Mouse (Mus musculus) adrenal gland, postnatal 36 days (tissue): ENCODE data around the gene Cdc123. TPM values are rescaled to one million over a fixed set of nuclear protein-coding genes. Genes with fewer than 3 reads are reported as not detected.
A peak's percentile ranks its signal among the peaks of the same experiment; 100 is the strongest.

ENCODE experiments used
- DNase-seq, 2 experiments: peaks; one replicate each; pipeline ENCODE4 v3.0.0; 2021; ENCODE audit warnings: mixed read lengths in 1 of 2
- total RNA-seq, 2 experiments: library from RNA; stranded (reverse); gene quantifications; 2 replicates each; pipeline ENCODE4 v1.2.3; 2021

The Cdc123 gene
- total RNA-seq, 2 experiments from 2014 or later = 133 to 138 TPM

DNA sequence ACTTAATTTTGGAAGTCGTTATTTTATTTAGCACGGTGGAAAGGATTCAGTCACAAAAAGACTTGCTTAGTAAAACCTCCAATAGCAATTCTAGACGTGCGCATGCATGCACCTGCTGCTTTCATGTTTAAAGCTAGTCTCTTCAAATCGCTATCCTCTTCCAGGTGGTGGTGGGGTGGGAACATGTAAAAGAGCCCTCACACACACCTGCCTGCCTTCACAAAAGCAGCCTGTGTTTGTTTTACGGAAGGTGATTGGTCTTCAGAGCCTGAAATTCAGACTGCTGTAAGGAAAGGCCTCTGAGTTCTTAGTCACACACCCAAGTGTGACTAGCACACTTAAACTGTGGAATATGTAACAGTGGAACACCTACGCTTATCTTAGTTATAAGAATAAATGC, 39.7 kb downstream of the Cdc123 start:
- no peak for DNase-seq

- DNase-seq = no peak
Measured at GRCm38 (mm10) chr2:5804440-5805045, 40.4 kb downstream of the Cdc123 start.

GRCm38 (mm10) chr2:5801927-5802590, 42.9 kb downstream of the Cdc123 start:
- no peak for DNase-seq

DNA sequence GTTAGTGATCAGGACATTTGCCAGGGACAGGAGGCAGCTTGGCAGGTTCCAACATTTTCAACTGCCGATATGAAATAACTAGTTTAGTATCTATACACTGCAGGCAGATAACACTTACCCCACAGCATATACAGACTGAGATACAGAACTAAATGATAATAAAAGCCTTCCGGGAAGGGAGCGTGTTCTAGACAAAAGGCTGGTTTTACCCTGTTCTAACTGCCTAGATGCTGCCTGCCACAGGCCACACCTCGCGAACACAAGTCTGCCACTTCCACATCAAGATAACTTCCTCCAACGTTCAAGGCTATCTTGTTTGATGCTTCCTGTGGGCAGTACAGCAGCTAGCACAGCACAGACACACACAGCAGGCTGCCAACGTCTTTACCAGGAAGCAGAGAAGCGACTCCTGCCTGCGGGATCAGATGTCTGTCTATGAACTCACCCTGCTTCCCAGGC, 43.8 kb downstream of the Cdc123 start:
- DNase-seq = no peak

- DNase-seq = no peak
Measured at GRCm38 (mm10) chr2:5797816-5798672, 46.9 kb downstream of the Cdc123 start.

DNA sequence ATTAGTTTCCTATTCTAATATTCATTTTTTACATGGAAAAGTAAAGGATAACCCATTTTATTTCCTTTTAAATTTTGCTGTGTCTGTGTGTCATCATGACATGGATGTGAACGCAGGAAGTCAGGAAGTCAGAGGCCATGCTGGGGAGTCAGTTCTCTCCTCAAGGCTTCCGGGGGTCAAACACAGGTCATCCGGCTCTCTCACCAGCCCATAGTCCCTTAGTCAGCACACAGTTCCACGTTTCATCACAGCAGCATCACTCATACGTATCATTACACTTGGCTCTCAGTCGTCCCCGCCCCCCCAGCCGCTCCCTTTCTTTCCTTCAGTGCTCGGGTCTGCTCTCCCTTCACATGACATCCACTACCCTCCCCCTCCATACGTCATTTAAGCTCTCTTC, 51.2 kb downstream of the Cdc123 start:
- peak; percentile 12 to 40 for DNase-seq

DNA sequence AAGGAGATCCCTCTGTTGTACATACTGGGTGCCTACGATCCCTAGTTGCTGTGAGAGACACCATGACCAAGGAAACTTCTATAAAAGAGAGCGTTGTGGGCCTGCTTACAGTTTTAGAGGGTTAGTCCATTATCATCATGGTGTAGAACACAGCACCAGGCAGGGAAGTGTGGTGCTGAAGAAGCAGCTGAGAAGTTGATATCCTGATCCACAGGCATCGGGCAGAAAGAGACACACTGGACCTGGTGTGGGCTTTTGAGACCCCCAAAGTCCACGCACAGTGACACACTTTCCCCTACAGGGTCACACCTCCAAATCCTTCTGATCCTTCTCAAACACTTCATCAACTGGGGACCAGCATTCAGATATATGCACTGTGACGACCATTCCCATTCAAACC, 52.9 kb downstream of the Cdc123 start:
- no peak for DNase-seq

GRCm38 (mm10) chr2:5789625-5790160, 55.3 kb downstream of the Cdc123 start:
- no peak for DNase-seq

GRCm38 (mm10) chr2:5787391-5787790, 57.6 kb downstream of the Cdc123 start:
- DNase-seq = no peak

DNA sequence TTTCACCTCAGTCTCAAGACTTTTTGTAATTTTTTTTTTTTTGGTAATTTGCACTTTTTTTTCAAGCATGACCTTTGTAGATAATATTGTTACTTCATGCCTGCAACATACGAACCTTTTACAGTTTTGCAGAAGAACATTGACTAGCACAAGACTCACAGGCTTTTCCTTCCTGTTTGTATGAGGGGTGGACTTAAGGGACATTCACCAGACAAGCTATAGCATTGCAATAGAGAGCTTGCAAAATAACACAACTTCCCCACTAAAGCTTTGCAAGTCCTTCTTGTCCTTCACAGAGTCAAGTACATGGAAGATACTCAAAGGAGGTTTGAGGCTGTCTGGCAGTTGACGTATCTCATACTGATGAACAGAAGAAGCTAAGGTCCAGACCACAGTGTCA, 72.5 kb downstream of the Cdc123 start:
- DNase-seq = no peak

GRCm38 (mm10) chr2:5770708-5771241, 74.2 kb downstream of the Cdc123 start:
- peak; percentile 23 to 42 for DNase-seq

DNA sequence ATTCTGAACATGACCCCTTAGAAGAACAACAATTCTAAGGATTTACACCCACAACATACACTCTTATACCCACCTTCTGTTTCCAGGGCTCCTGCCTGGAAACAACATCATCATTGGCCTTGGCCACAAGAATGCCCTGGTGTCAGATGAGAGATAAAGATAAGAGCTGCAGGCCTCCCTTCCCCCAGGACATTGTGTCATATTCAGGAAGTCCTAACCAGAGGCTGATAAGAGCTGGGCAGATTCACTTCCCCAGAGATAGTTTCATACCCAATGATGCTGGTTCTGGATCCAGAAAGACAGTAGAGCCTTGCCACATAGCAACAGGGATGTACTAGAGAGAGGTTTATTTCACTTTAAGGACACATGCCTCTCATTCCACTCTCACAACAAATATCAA, 75.3 kb downstream of the Cdc123 start:
- no peak for DNase-seq

GRCm38 (mm10) chr2:5768946-5769345, 76.0 kb downstream of the Cdc123 start:
- no peak for DNase-seq

DNA sequence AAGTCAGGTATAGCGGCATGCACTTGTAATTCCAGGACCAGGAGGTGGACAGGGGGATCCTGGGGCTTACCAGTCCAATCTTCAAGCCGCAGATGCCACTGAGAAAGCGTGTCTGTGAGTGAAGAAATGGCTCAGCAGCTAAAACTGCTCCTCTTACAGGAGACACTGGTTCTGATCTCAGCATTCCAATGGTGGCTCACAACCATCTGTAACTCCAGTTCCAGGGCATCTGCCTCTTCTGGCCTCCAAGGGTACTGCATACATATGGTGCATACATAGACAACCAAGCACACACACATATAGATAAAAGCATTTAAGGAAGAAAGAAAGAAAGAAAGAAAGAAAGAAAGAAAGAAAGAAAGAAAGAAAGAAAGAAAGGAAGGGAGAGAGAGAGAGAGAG, 82.9 kb downstream of the Cdc123 start:
- no peak for DNase-seq

DNA sequence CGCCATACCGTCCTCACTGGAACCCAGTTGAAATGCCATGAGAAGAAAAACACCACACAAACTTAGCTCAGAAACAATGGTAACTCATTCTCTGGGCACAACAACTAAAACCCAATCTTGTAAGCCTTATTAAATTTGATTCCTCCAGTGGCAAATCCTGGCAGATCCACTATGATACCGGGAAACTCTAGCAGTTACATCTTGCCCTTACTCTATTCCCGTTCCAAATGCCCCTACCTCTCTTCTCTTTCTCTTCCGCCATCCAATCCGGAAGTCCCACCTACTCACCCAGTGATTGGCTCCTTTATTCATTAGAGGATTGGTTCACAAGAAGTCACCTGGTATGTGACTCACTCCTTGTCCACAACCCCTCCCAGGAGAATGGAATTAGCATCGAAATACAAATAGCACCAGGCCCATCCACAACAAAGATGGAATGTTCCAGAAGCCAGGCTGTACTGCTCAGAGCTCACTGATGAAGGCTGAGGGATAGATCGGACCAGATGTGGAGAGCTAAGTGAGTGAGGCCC, 84.4 kb downstream of the Cdc123 start:
- DNase-seq = no peak

GRCm38 (mm10) chr2:5758569-5758968, 86.4 kb downstream of the Cdc123 start:
- no peak for DNase-seq

GRCm38 (mm10) chr2:5750872-5751271, 94.1 kb downstream of the Cdc123 start:
- no peak for DNase-seq

DNA sequence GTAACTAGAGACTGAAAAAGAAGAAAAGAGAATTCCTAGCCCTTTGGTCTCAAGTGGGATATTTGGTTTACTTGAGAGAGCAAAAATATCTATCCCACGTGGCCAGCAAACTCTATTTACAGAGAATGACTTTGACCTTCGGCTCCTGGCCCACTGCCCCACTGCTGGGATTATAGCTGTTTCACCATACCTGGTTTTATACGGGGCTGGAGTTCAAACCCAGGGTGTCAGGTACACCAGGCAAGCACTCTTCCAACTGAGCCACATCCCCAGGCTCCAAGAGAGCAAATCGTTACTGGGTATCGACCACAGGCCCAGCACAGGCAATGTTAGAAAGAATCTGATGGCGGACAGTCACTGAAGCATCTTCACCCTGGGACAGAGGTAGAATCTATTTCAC, 95.8 kb downstream of the Cdc123 start:
- peak in 1 of 2 experiments; percentile 17 for DNase-seq

DNA sequence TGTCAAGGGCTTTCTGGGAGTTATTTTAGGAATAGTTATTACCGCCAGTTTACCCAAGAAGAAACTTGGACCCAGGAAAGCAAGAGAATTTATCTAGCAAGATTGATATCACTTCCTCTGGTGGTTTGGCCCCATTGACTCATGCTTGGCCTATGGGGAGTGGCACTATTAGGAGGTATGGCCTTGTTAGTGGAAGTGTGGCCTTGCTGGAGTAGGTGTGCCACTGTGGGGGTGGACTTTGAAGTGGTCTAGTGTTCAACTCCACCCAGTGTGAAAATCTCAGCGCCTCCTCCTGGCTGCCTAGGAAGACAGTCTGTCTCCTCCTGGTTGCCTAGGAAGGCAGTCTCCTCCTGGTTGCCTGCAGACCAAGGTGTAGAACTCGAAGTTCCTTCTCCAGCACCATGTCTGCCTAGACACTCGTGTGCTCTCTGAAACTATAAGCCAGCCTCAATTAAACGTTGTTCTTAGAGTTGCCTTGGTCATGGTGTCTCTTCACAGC, 97.4 kb downstream of the Cdc123 start:
- no peak for DNase-seq

GRCm38 (mm10) chr2:5746529-5746928, 98.4 kb downstream of the Cdc123 start:
- DNase-seq = no peak
